Mouse (Mus musculus): ENCODE data around the gene Olfr298. TPM values are rescaled to one million over a fixed set of nuclear protein-coding genes. Genes with fewer than 3 reads are reported as not detected.

Gene Olfr298
- not detected for polyA plus RNA-seq (2015; fragmentation: Illumina TruSeq; extraction: RNeasy Lipid Tissue Mini Kit (QIAGEN cat#74804); ENCODE audit: low read depth, low replicate concordance)

GRCm38 (mm10) chr7:86492384-86492783, at the start of gene Olfr298:
Gene Olfr298, minus strand, starts transcription at chr7:86492484.

GRCm38 (mm10) chr7:86519668-86520067, 27.4 kb upstream of the Olfr298 start, which contains the start of gene Olfr297:
Gene Olfr297, plus strand, starts transcription at chr7:86519968.

GRCm38 (mm10) chr7:86459621-86460020, 32.7 kb downstream of the Olfr298 start, which contains the start of gene Olfr299:
Gene Olfr299, plus strand, starts transcription at chr7:86459921.

Other genes with a start within 250 kb of the Olfr298 start
- not detected for gene Vmn2r76, start 246.2 kb downstream of the Olfr298 start, polyA plus RNA-seq (2015; fragmentation: Illumina TruSeq; extraction: RNeasy Lipid Tissue Mini Kit (QIAGEN cat#74804); ENCODE audit: low read depth, low replicate concordance)
- not detected for gene Olfr310, start 215.3 kb downstream of the Olfr298 start, polyA plus RNA-seq (2015; fragmentation: Illumina TruSeq; extraction: RNeasy Lipid Tissue Mini Kit (QIAGEN cat#74804); ENCODE audit: low read depth, low replicate concordance)
- not detected for gene Olfr309, start 178.8 kb downstream of the Olfr298 start, polyA plus RNA-seq (2015; fragmentation: Illumina TruSeq; extraction: RNeasy Lipid Tissue Mini Kit (QIAGEN cat#74804); ENCODE audit: low read depth, low replicate concordance)
- gene Olfr308, start 166.9 kb downstream of the Olfr298 start, polyA plus RNA-seq (2015; fragmentation: Illumina TruSeq; extraction: RNeasy Lipid Tissue Mini Kit (QIAGEN cat#74804); ENCODE audit: low read depth, low replicate concordance): not detected
- not detected for gene Olfr307, start 154.9 kb downstream of the Olfr298 start, polyA plus RNA-seq (2015; fragmentation: Illumina TruSeq; extraction: RNeasy Lipid Tissue Mini Kit (QIAGEN cat#74804); ENCODE audit: low read depth, low replicate concordance)
- gene Olfr305, start 125.6 kb downstream of the Olfr298 start, polyA plus RNA-seq (2015; fragmentation: Illumina TruSeq; extraction: RNeasy Lipid Tissue Mini Kit (QIAGEN cat#74804); ENCODE audit: low read depth, low replicate concordance): not detected
- gene Olfr304, start 105.8 kb downstream of the Olfr298 start, polyA plus RNA-seq (2015; fragmentation: Illumina TruSeq; extraction: RNeasy Lipid Tissue Mini Kit (QIAGEN cat#74804); ENCODE audit: low read depth, low replicate concordance): not detected
- gene Olfr303, start 94.7 kb downstream of the Olfr298 start, polyA plus RNA-seq (2015; fragmentation: Illumina TruSeq; extraction: RNeasy Lipid Tissue Mini Kit (QIAGEN cat#74804); ENCODE audit: low read depth, low replicate concordance): not detected
- gene Olfr301, start 88.6 kb downstream of the Olfr298 start, polyA plus RNA-seq (2015; fragmentation: Illumina TruSeq; extraction: RNeasy Lipid Tissue Mini Kit (QIAGEN cat#74804); ENCODE audit: low read depth, low replicate concordance): not detected
- gene Olfr299, start 32.6 kb downstream of the Olfr298 start, polyA plus RNA-seq (2015; fragmentation: Illumina TruSeq; extraction: RNeasy Lipid Tissue Mini Kit (QIAGEN cat#74804); ENCODE audit: low read depth, low replicate concordance): not detected
- gene Olfr297, start 27.5 kb upstream of the Olfr298 start, polyA plus RNA-seq (2015; fragmentation: Illumina TruSeq; extraction: RNeasy Lipid Tissue Mini Kit (QIAGEN cat#74804); ENCODE audit: low read depth, low replicate concordance): not detected
- gene Olfr295, start 91.4 kb upstream of the Olfr298 start, polyA plus RNA-seq (2015; fragmentation: Illumina TruSeq; extraction: RNeasy Lipid Tissue Mini Kit (QIAGEN cat#74804); ENCODE audit: low read depth, low replicate concordance): not detected
- gene Olfr294, start 124.2 kb upstream of the Olfr298 start, polyA plus RNA-seq (2015; fragmentation: Illumina TruSeq; extraction: RNeasy Lipid Tissue Mini Kit (QIAGEN cat#74804); ENCODE audit: low read depth, low replicate concordance): not detected
- gene Olfr293, start 156.6 kb upstream of the Olfr298 start, polyA plus RNA-seq (2015; fragmentation: Illumina TruSeq; extraction: RNeasy Lipid Tissue Mini Kit (QIAGEN cat#74804); ENCODE audit: low read depth, low replicate concordance): not detected
- gene Olfr292, start 195.8 kb upstream of the Olfr298 start, polyA plus RNA-seq (2015; fragmentation: Illumina TruSeq; extraction: RNeasy Lipid Tissue Mini Kit (QIAGEN cat#74804); ENCODE audit: low read depth, low replicate concordance): not detected